Mouse (Mus musculus): ENCODE measurements around the gene Pycr2. TPM values are rescaled to one million over a fixed set of nuclear protein-coding genes. Genes with fewer than 3 reads are reported as not detected.
"Not testable (repeated sequence)": the region's sequence is repeated elsewhere in the genome, so short reads cannot be mapped to it uniquely, and the experiment has no call there.

The Pycr2 gene
- polyA plus RNA-seq, 1 experiment: 20.9 TPM

GRCm38 (mm10) chr1:180931106-180931505 lies 27.0 kb downstream of the Pycr2 start:
- WGBS: 75% methylated on average over 3 of the region's 3 CpGs
- no peaks in the 10 kb centered on the region for H3K27me3 ChIP-seq (replicated peaks; ENCODE audit: control insufficient read depth, insufficient read depth, low read length)
- H3K4me3 ChIP-seq (ENCODE audit: insufficient read depth, low read depth, low read length): no peak overlapping the region
- TF ChIP-seq CTCF (conservative IDR thresholded peaks at IDR 0.05; ENCODE audit: insufficient read depth, insufficient read length, low read depth, low read length): no peak
- TF ChIP-seq POLR2A (IDR thresholded peaks at IDR 0.05; ENCODE audit: low read depth, low read length): no peak
- no peaks in the 10 kb centered on the region for H3K4me1 ChIP-seq (ENCODE audit: control insufficient read depth, insufficient read depth, low read length)
- DNase-seq: no peak
- no peaks in the 10 kb centered on the region for H3K36me3 ChIP-seq (ENCODE audit: control insufficient read depth, insufficient read depth, low read length)
- no peak overlapping the region for H3K27ac ChIP-seq (ENCODE audit: insufficient read depth, low read depth, low read length)

GRCm38 (mm10) chr1:180933659-180934058 lies 29.6 kb downstream of the Pycr2 start:
- Histone ChIP-seq H3K4me1 (ENCODE audit: control insufficient read depth, insufficient read depth, low read length) (no peaks in the 10 kb centered on the region), H3K27me3 (replicated peaks; ENCODE audit: control insufficient read depth, insufficient read depth, low read length) (no peaks in the 10 kb centered on the region), H3K27ac (ENCODE audit: insufficient read depth, low read depth, low read length) (no peak overlapping the region), H3K4me3 (ENCODE audit: insufficient read depth, low read depth, low read length) (no peak overlapping the region), H3K36me3 (ENCODE audit: control insufficient read depth, insufficient read depth, low read length) (no peaks in the 10 kb centered on the region)
- WGBS: 58% methylated on average over 6 of the region's 6 CpGs
- no peak for TF ChIP-seq POLR2A (IDR thresholded peaks at IDR 0.05; ENCODE audit: low read depth, low read length)
- no peak for TF ChIP-seq CTCF (conservative IDR thresholded peaks at IDR 0.05; ENCODE audit: insufficient read depth, insufficient read length, low read depth, low read length)
- no peak for DNase-seq

GRCm38 (mm10) chr1:180934467-180935419 lies 30.6 kb downstream of the Pycr2 start, which contains the start of gene Lefty1:
Lefty1 (plus strand) TSS chr1:180935022.
- TF ChIP-seq POLR2A (IDR thresholded peaks at IDR 0.05; ENCODE audit: low read depth, low read length) (no peak), CTCF (conservative IDR thresholded peaks at IDR 0.05; ENCODE audit: insufficient read depth, insufficient read length, low read depth, low read length) (no peak)
- H3K36me3 ChIP-seq (ENCODE audit: control insufficient read depth, insufficient read depth, low read length): no peaks in the 10 kb centered on the region
- no peaks in the 10 kb centered on the region for H3K4me1 ChIP-seq (ENCODE audit: control insufficient read depth, insufficient read depth, low read length)
- DNase-seq: no peak
- 51% methylated on average over 21 of the region's 21 CpGs for WGBS
- H3K4me3 ChIP-seq (ENCODE audit: insufficient read depth, low read depth, low read length): no peak within 1 kb of the TSS
- no peak within 1 kb of the TSS for H3K27ac ChIP-seq (ENCODE audit: insufficient read depth, low read depth, low read length)
- no peaks in the 10 kb centered on the region for H3K27me3 ChIP-seq (replicated peaks; ENCODE audit: control insufficient read depth, insufficient read depth, low read length)

- peak; percentile 54 for DNase-seq
- not testable (repeated sequence) for H3K4me1 ChIP-seq (ENCODE audit: control insufficient read depth, insufficient read depth, low read length); H3K36me3 ChIP-seq (ENCODE audit: control insufficient read depth, insufficient read depth, low read length); H3K27ac ChIP-seq (ENCODE audit: insufficient read depth, low read depth, low read length); H3K27me3 ChIP-seq (replicated peaks; ENCODE audit: control insufficient read depth, insufficient read depth, low read length)
- peak overlapping the region; percentile 13 for H3K4me3 ChIP-seq (ENCODE audit: insufficient read depth, low read depth, low read length)
- 14% methylated on average over 39 of the region's 41 CpGs for WGBS
Observed at GRCm38 (mm10) chr1:180936610-180937398, 32.7 kb downstream of the Pycr2 start.

GRCm38 (mm10) chr1:180937631-180938030 lies 33.5 kb downstream of the Pycr2 start:
- DNase-seq; H3K4me3 ChIP-seq (ENCODE audit: insufficient read depth, low read depth, low read length); H3K27me3 ChIP-seq (replicated peaks; ENCODE audit: control insufficient read depth, insufficient read depth, low read length); H3K4me1 ChIP-seq (ENCODE audit: control insufficient read depth, insufficient read depth, low read length); H3K27ac ChIP-seq (ENCODE audit: insufficient read depth, low read depth, low read length); H3K36me3 ChIP-seq (ENCODE audit: control insufficient read depth, insufficient read depth, low read length): not testable (repeated sequence)
- 84% methylated on average over 13 of the region's 13 CpGs for WGBS

GRCm38 (mm10) chr1:180938781-180939180 lies 34.7 kb downstream of the Pycr2 start:
- not testable (repeated sequence) for H3K36me3 ChIP-seq (ENCODE audit: control insufficient read depth, insufficient read depth, low read length); H3K27ac ChIP-seq (ENCODE audit: insufficient read depth, low read depth, low read length); H3K4me3 ChIP-seq (ENCODE audit: insufficient read depth, low read depth, low read length); DNase-seq; H3K4me1 ChIP-seq (ENCODE audit: control insufficient read depth, insufficient read depth, low read length); H3K27me3 ChIP-seq (replicated peaks; ENCODE audit: control insufficient read depth, insufficient read depth, low read length)
- WGBS: 86% methylated on average over 2 of the region's 2 CpGs

- Histone ChIP-seq H3K4me3 (ENCODE audit: insufficient read depth, low read depth, low read length) (no peak overlapping the region), H3K27ac (ENCODE audit: insufficient read depth, low read depth, low read length) (no peak overlapping the region)
Observed at GRCm38 (mm10) chr1:180940776-180941460, 36.8 kb downstream of the Pycr2 start.

More at GRCm38 (mm10) chr1:180940776-180941460, 36.8 kb downstream of the Pycr2 start:
- no peak for DNase-seq
- peaks cover 8% of the 10 kb centered on the region; the same call in 1 of the 2 replicates for H3K4me1 ChIP-seq (ENCODE audit: control insufficient read depth, insufficient read depth, low read length)
- no peaks in the 10 kb centered on the region for H3K36me3 ChIP-seq (ENCODE audit: control insufficient read depth, insufficient read depth, low read length)
- no peaks in the 10 kb centered on the region for H3K27me3 ChIP-seq (replicated peaks; ENCODE audit: control insufficient read depth, insufficient read depth, low read length)
- no peak for TF ChIP-seq POLR2A (IDR thresholded peaks at IDR 0.05; ENCODE audit: low read depth, low read length)
- WGBS: 86% methylated on average over 7 of the region's 7 CpGs

Data from kidney, adult 2 months (tissue).